Mouse (Mus musculus) kidney, adult 2 months (tissue): ENCODE data around the gene Gm10491. TPM values are rescaled to one million over a fixed set of nuclear protein-coding genes. Genes with fewer than 3 reads are reported as not detected.

Experiments used
- DNase-seq: peaks from one replicate; pipeline ENCODE4 v3.0.0; 2021
- H3K27ac ChIP-seq: fragments of 200-500 bp; 2 replicates; pipeline ENCODE4 v1.5.1; 2012; ENCODE audit warnings: low read depth, low read length, control low read depth, inconsistent platforms; ENCODE audit not compliant: insufficient read depth
- H3K27me3 ChIP-seq: fragments of 200-500 bp; replicated peaks from 2 replicates; pipeline ENCODE4 v1.6.1; 2012; ENCODE audit warnings: mild to moderate bottlenecking, moderate library complexity, low read length, inconsistent platforms; ENCODE audit not compliant: control insufficient read depth, insufficient read depth
- H3K36me3 ChIP-seq: fragments of 200-500 bp; 2 replicates; pipeline ENCODE4 v1.6.1; 2012; ENCODE audit warnings: mild to moderate bottlenecking, moderate library complexity, low read length, inconsistent platforms; ENCODE audit not compliant: control insufficient read depth, insufficient read depth
- H3K4me1 ChIP-seq: fragments of 200-500 bp; 2 replicates; pipeline ENCODE4 v1.6.1; 2011; ENCODE audit warnings: low read length; ENCODE audit not compliant: control insufficient read depth, insufficient read depth
- H3K4me3 ChIP-seq: fragments of 200-500 bp; 2 replicates; pipeline ENCODE4 v1.5.1; 2011; ENCODE audit warnings: mild to moderate bottlenecking, low read depth, low read length, control low read depth; ENCODE audit not compliant: insufficient read depth
- CTCF ChIP-seq: fragments of 200-500 bp; conservative IDR thresholded peaks from 2 replicates; pipeline ENCODE4 v1.5.1; 2011; ENCODE audit warnings: low read depth, mild to moderate bottlenecking, control low read depth, low read length, moderate library complexity, mixed read lengths; ENCODE audit not compliant: insufficient read depth, insufficient read length
- POLR2A ChIP-seq: fragments of 200-500 bp; IDR thresholded peaks from one replicate; pipeline ENCODE4 v1.6.1; 2011; ENCODE audit warnings: low read depth, low read length, control low read depth
- WGBS: fragments of 180-500 bp; shearing (Covaris S2); methylation state at CpG from one replicate; pipeline ENCODE4 v1.1.7; 2018; 5-methylcytosine and 5-hydroxymethylcytosine counted together
- polyA plus RNA-seq: library from polyadenylated mRNA; depleted of rRNA; stranded (reverse); fragments of >200 nt; gene quantifications from 2 replicates; pipeline ENCODE4 v1.2.3, GENCODE M21; 2012; rRNA removed

Gene Gm10491
- polyA plus RNA-seq, 1 experiment: not detected

DNA sequence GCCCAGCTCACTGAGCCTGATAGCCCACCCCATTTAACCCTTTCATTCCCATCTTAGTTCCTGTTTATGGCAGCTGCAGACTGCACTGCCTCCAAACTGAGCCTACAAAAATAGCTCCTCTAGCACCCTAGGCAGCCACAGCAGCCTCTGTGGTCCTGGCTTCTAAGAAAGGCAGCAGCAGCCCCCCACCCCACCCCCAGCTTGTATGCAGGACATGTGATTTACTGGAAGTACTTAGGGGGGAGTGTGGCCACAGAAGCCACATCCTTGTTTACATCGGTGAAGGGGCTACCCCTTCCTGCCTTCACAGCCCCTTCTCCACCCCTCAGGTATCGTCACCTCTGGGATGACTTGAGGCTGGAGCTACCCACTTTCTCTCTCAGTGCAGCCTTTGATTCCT, 42.3 kb downstream of the Gm10491 start:
- DNase-seq: no peak
- no peak for TF ChIP-seq POLR2A
- no peak for TF ChIP-seq CTCF
- 70% methylated on average over 2 of the region's 2 CpGs for WGBS
- Histone ChIP-seq H3K27ac (no peak overlapping the region), H3K4me1 (no peaks in the 10 kb centered on the region), H3K27me3 (no peaks in the 10 kb centered on the region), H3K36me3 (no peaks in the 10 kb centered on the region), H3K4me3 (no peak overlapping the region)

DNA sequence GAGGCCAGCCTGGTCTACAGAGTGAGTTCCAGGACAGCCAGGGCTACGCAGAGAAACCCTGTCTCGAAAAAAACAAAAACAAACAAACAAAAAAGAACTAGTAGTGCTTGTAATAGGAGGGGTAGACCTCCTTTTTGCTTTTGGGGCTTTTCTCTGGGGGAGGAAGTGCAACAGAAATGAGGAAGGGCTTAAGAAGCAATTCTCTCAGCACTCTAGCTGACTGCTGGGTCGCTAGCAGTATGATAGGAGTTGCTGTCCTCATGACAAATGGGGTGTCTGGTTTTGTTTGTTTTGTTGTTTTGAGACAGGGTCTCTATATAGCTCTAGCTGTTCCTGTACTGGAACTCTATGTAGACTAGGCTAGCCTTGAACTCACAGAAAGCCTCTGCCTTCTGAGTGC, 43.1 kb downstream of the Gm10491 start:
- WGBS: 76% methylated on average over 3 of the region's 3 CpGs

DNA sequence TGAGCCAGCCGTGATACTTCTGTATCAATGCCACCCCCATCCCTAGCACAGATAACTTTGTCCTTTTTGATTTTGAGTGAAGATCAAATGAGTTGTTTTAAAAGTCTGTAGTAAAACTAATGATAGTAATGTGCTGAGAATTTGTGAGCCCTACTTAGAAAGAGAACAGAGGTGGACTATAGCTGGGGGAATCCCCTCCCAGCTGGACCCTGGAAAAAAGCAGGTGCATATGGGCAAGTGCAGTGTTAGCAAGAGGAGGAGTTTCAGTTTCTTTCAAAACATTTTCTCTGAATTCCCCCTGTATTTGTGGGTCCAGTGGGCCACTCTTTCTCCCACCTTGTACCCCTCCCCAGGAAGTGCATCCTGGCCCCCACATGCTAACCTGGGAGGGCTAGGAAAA, 44.5 kb downstream of the Gm10491 start:
- Histone ChIP-seq H3K27ac (no peak overlapping the region), H3K4me1 (no peaks in the 10 kb centered on the region), H3K27me3 (no peaks in the 10 kb centered on the region), H3K36me3 (no peaks in the 10 kb centered on the region; the same call in 1 of the 2 replicates), H3K4me3 (no peak overlapping the region)
- DNase-seq: no peak
- 82% methylated on average over 1 of the region's 1 CpGs for WGBS
- TF ChIP-seq POLR2A (no peak), CTCF (no peak)

More for the DNA sequence above, 43.1 kb downstream of the Gm10491 start:
- no peaks in the 10 kb centered on the region for H3K27me3 ChIP-seq
- H3K4me3 ChIP-seq: no peak overlapping the region
- no peaks in the 10 kb centered on the region for H3K36me3 ChIP-seq
- no peak overlapping the region for H3K27ac ChIP-seq
- no peaks in the 10 kb centered on the region for H3K4me1 ChIP-seq
- no peak for TF ChIP-seq CTCF
- TF ChIP-seq POLR2A: no peak
- no peak for DNase-seq

DNA sequence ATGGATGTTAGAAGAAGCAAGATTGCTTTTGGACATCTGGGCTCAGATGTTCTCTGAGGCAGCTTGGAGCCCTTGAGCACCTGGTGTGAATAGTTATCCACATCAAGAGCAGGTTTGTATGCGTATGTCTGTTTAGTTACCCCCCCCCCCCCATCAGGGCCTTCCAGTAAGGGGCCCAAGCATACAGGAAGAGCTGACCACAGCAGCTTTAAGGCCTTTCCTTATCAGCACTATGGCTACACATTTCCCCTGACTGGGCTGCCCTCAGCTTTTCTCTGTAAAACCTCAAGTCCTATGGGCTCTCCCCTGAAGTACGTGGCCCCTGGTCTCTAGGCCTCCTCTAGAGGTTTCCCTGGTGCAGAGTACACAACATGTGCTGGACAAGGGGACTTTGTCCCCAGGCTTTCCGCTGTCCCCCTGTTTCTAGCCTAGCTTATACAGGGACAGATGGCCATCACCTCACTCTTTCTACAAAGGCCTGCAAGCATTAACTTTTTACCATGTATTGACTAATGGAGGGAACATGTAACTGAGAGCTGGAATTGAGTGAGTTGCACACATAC, 48.4 kb downstream of the Gm10491 start:
- Histone ChIP-seq H3K4me1 (no peaks in the 10 kb centered on the region), H3K4me3 (no peak overlapping the region), H3K36me3 (no peaks in the 10 kb centered on the region; the same call in 1 of the 2 replicates), H3K27ac (no peak overlapping the region), H3K27me3 (no peaks in the 10 kb centered on the region)
- DNase-seq: no peak
- WGBS: 78% methylated on average over 3 of the region's 3 CpGs
- TF ChIP-seq POLR2A: no peak
- TF ChIP-seq CTCF: no peak

Other genes starting within 250 kb of the Gm10491 start
- gene Plp2, start 236.4 kb downstream of the Gm10491 start, polyA plus RNA-seq: 72.2 and 74.1 TPM in 2 replicates
- 17.4 and 22.1 TPM in 2 replicates for gene Magix, start 226.6 kb downstream of the Gm10491 start, polyA plus RNA-seq
- gene Gpkow, start 210.7 kb downstream of the Gm10491 start, polyA plus RNA-seq: 8.2 and 10.9 TPM in 2 replicates
- gene Wdr45, start 193.5 kb downstream of the Gm10491 start, polyA plus RNA-seq: 73.1 and 76.9 TPM in 2 replicates
- 0.23 and 0.28 TPM in 2 replicates for gene Gm45208, start 185.6 kb downstream of the Gm10491 start, polyA plus RNA-seq
- 33.8 and 40.9 TPM in 2 replicates for gene Praf2, start 179.4 kb downstream of the Gm10491 start, polyA plus RNA-seq
- 8.3 and 14.1 TPM in 2 replicates for gene Ccdc120, start 156.9 kb downstream of the Gm10491 start, polyA plus RNA-seq
- gene Tfe3, start 145.3 kb downstream of the Gm10491 start, polyA plus RNA-seq: 18.8 and 20.1 TPM in 2 replicates
- 25.5 and 30.3 TPM in 2 replicates for gene Gripap1, start 118.1 kb downstream of the Gm10491 start, polyA plus RNA-seq
- gene Kcnd1, start 85.5 kb downstream of the Gm10491 start, polyA plus RNA-seq: 0.48 and 0.53 TPM in 2 replicates
- gene Otud5, start 66.5 kb downstream of the Gm10491 start, polyA plus RNA-seq: 26.8 and 30.4 TPM in 2 replicates
- gene Pim2, start 29.6 kb downstream of the Gm10491 start, polyA plus RNA-seq: 11.4 and 11.5 TPM in 2 replicates
- 50.0 and 50.1 TPM in 2 replicates for gene Slc35a2, start 23.8 kb downstream of the Gm10491 start, polyA plus RNA-seq
- 45.7 and 58.0 TPM in 2 replicates for gene Pqbp1, start 8.6 kb downstream of the Gm10491 start, polyA plus RNA-seq
- 47.0 and 60.9 TPM in 2 replicates for gene Timm17b, start 8.5 kb downstream of the Gm10491 start, polyA plus RNA-seq
- not detected in 2 replicates for gene Gm10490, start 1.7 kb upstream of the Gm10491 start, polyA plus RNA-seq
- 0.62 and 0.91 TPM in 2 replicates for gene Pcsk1n, start 12.0 kb upstream of the Gm10491 start, polyA plus RNA-seq
- gene Eras, start 20.8 kb upstream of the Gm10491 start, polyA plus RNA-seq: not detected in 2 replicates
- 65.1 and 86.2 TPM in 2 replicates for gene Hdac6, start 40.1 kb upstream of the Gm10491 start, polyA plus RNA-seq
- 0.09 and 0.15 TPM in 2 replicates for gene Gata1, start 70.2 kb upstream of the Gm10491 start, polyA plus RNA-seq
- gene Glod5, start 110.7 kb upstream of the Gm10491 start, polyA plus RNA-seq: 28.9 and 42.2 TPM in 2 replicates
- gene Suv39h1, start 166.9 kb upstream of the Gm10491 start, polyA plus RNA-seq: 7.6 and 8.4 TPM in 2 replicates
- gene Was, start 182.7 kb upstream of the Gm10491 start, polyA plus RNA-seq: 1.4 and 3.4 TPM in 2 replicates
- gene Wdr13, start 225.1 kb upstream of the Gm10491 start, polyA plus RNA-seq: 58.4 and 84.2 TPM in 2 replicates
- gene Rbm3, start 238.0 kb upstream of the Gm10491 start, polyA plus RNA-seq: 41.6 and 50.8 TPM in 2 replicates